Mouse (Mus musculus) kidney, embryonic 15.5 days (tissue): ENCODE measurements around the gene Gm12184. TPM values are rescaled to one million over a fixed set of nuclear protein-coding genes. Genes with fewer than 3 reads are reported as not detected.

Source experiments
- ATAC-seq: fragments of 200-750 bp; cut with Nextera tagmentation; replicated peaks from 2 replicates; pipeline ENCODE4 v1.8.0; 2017; ENCODE audit warnings: moderate TSS enrichment; ENCODE audit not compliant: low FRiP score
- H3K27ac ChIP-seq: fragments of 300-500 bp; sonication (generic); 2 replicates; pipeline ENCODE4 v1.5.1; 2015; ENCODE audit warnings: mild to moderate bottlenecking, inconsistent platforms
- H3K27me3 ChIP-seq: fragments of 300-500 bp; sonication (generic); 2 replicates; pipeline ENCODE4 v1.6.1; 2015; ENCODE audit warnings: inconsistent platforms
- H3K36me3 ChIP-seq: fragments of 300-500 bp; sonication (generic); 2 replicates; pipeline ENCODE4 v1.6.1; 2015; ENCODE audit warnings: inconsistent platforms
- H3K4me1 ChIP-seq: fragments of 300-500 bp; sonication (generic); 2 replicates; pipeline ENCODE4 v1.6.1; 2015; ENCODE audit warnings: inconsistent platforms
- H3K4me2 ChIP-seq: fragments of 300-500 bp; sonication (generic); 2 replicates; pipeline ENCODE4 v1.6.1; 2015; ENCODE audit warnings: moderate library complexity, mild to moderate bottlenecking, inconsistent platforms
- H3K4me3 ChIP-seq: fragments of 300-500 bp; sonication (generic); replicated peaks from 2 replicates; pipeline ENCODE4 v1.5.1; 2015; ENCODE audit warnings: mild to moderate bottlenecking, inconsistent platforms
- H3K9ac ChIP-seq: fragments of 300-500 bp; sonication (generic); 2 replicates; pipeline ENCODE4 v1.6.1; 2015; ENCODE audit warnings: mild to moderate bottlenecking, inconsistent platforms
- H3K9me3 ChIP-seq: fragments of 300-500 bp; sonication (generic); replicated peaks from 2 replicates; pipeline ENCODE4 v1.6.1; 2016; ENCODE audit warnings: inconsistent platforms
- WGBS: fragments of 180-500 bp; shearing (Covaris S2); methylation state at CpG from one replicate; pipeline ENCODE4 v1.1.7; 2015; ENCODE audit warnings: mixed read lengths; 5-methylcytosine and 5-hydroxymethylcytosine counted together
- polyA plus RNA-seq: library from polyadenylated mRNA; unstranded; fragments of >200 nt; fragmentation: Nextera tagmentation; extraction: Ambion mirVana; gene quantifications from 2 replicates; pipeline ENCODE4 v1.2.1, GENCODE M21; 2015

The Gm12184 gene
- polyA plus RNA-seq, 1 experiment from 2014 or later: 1.6 TPM

GRCm38 (mm10) chr11:48790946-48791345 lies 35.5 kb downstream of the Gm12184 start:
- peak overlapping the region; percentile 58 for H3K4me2 ChIP-seq
- WGBS: 30% methylated on average over 8 of the region's 8 CpGs

GRCm38 (mm10) chr11:48789973-48790823 lies 36.3 kb downstream of the Gm12184 start:
- Histone ChIP-seq H3K36me3 (no peaks in the 10 kb centered on the region), H3K4me3 (peak overlapping the region; percentile 33), H3K27ac (peak overlapping the region; percentile 57; the same call in 1 of the 2 replicates), H3K27me3 (no peaks in the 10 kb centered on the region), H3K9ac (no peak overlapping the region), H3K4me1 (peaks cover 19% of the 10 kb centered on the region), H3K4me2 (peak overlapping the region; percentile 58), H3K9me3 (no peaks in the 10 kb centered on the region)
- 13% methylated on average over 20 of the region's 20 CpGs for WGBS
- no peak; the same call in 1 of the 2 replicates for ATAC-seq

More at GRCm38 (mm10) chr11:48790946-48791345, 35.5 kb downstream of the Gm12184 start:
- no peaks in the 10 kb centered on the region for H3K27me3 ChIP-seq
- peak overlapping the region; percentile 32; the same call in 1 of the 2 replicates for H3K27ac ChIP-seq
- no peaks in the 10 kb centered on the region for H3K9me3 ChIP-seq
- peaks cover 19% of the 10 kb centered on the region for H3K4me1 ChIP-seq
- no peak overlapping the region for H3K9ac ChIP-seq
- peak overlapping the region; percentile 33; the same call in 1 of the 2 replicates for H3K4me3 ChIP-seq
- ATAC-seq: peak; percentile 50
- H3K36me3 ChIP-seq: no peaks in the 10 kb centered on the region

- H3K36me3 ChIP-seq: no peaks in the 10 kb centered on the region
- 87% methylated on average over 5 of the region's 5 CpGs for WGBS
- no peak overlapping the region for H3K27ac ChIP-seq
- H3K4me2 ChIP-seq: no peak overlapping the region
- H3K27me3 ChIP-seq: no peaks in the 10 kb centered on the region
- no peak for ATAC-seq
- peaks cover 19% of the 10 kb centered on the region for H3K4me1 ChIP-seq
- H3K4me3 ChIP-seq: no peak overlapping the region
- H3K9ac ChIP-seq: no peak overlapping the region
- H3K9me3 ChIP-seq: no peaks in the 10 kb centered on the region
These were observed 37.2 kb downstream of the Gm12184 start for GRCm38 (mm10) chr11:48789215-48789614.

- no peaks in the 10 kb centered on the region for H3K27me3 ChIP-seq
- peak overlapping the region; percentile 45 for H3K4me3 ChIP-seq
- 0 out of 2 replicates have a peak overlapping the region, but pooled peaks have one; percentile 22 for H3K27ac ChIP-seq
- no peaks in the 10 kb centered on the region for H3K9me3 ChIP-seq
- H3K4me2 ChIP-seq: peak overlapping the region; percentile 64
- ATAC-seq: peak; percentile 63
- H3K9ac ChIP-seq: peak overlapping the region; percentile 42; the same call in 1 of the 2 replicates
- WGBS: 11% methylated on average over 16 of the region's 16 CpGs
- no peaks in the 10 kb centered on the region for H3K36me3 ChIP-seq
- H3K4me1 ChIP-seq: peaks cover 19% of the 10 kb centered on the region
These were observed 38.0 kb downstream of the Gm12184 start for GRCm38 (mm10) chr11:48788311-48789089.

- Histone ChIP-seq H3K4me3 (peak overlapping the region; percentile 45), H3K4me2 (peak overlapping the region; percentile 64), H3K9ac (0 out of 2 replicates have a peak overlapping the region, but pooled peaks have one; percentile 42), H3K9me3 (no peaks in the 10 kb centered on the region), H3K4me1 (peaks cover 19% of the 10 kb centered on the region), H3K27me3 (no peaks in the 10 kb centered on the region), H3K36me3 (no peaks in the 10 kb centered on the region), H3K27ac (no peak overlapping the region)
- 45% methylated on average over 10 of the region's 10 CpGs for WGBS
- ATAC-seq: peak; percentile 59
These were observed 38.8 kb downstream of the Gm12184 start for GRCm38 (mm10) chr11:48787455-48788211.

- Histone ChIP-seq H3K4me1 (no peaks in the 10 kb centered on the region), H3K27ac (no peak overlapping the region), H3K9ac (no peak overlapping the region), H3K36me3 (no peaks in the 10 kb centered on the region), H3K9me3 (no peaks in the 10 kb centered on the region), H3K4me3 (no peak overlapping the region), H3K27me3 (no peaks in the 10 kb centered on the region), H3K4me2 (no peak overlapping the region)
- WGBS: 84% methylated on average over 4 of the region's 4 CpGs
- ATAC-seq: no peak
These were observed 44.2 kb downstream of the Gm12184 start for GRCm38 (mm10) chr11:48782243-48782642.

GRCm38 (mm10) chr11:48779450-48779849 lies 47.0 kb downstream of the Gm12184 start:
- H3K4me1 ChIP-seq: no peaks in the 10 kb centered on the region
- H3K4me3 ChIP-seq: no peak overlapping the region
- no peaks in the 10 kb centered on the region for H3K27me3 ChIP-seq
- H3K9me3 ChIP-seq: no peaks in the 10 kb centered on the region
- no peak overlapping the region for H3K9ac ChIP-seq
- no peak overlapping the region for H3K4me2 ChIP-seq
- WGBS: 33% methylated on average over 7 of the region's 7 CpGs
- H3K36me3 ChIP-seq: no peaks in the 10 kb centered on the region
- ATAC-seq: no peak
- no peak overlapping the region for H3K27ac ChIP-seq

GRCm38 (mm10) chr11:48777303-48777702 lies 49.2 kb downstream of the Gm12184 start:
- 85% methylated on average over 9 of the region's 9 CpGs for WGBS

GRCm38 (mm10) chr11:48776664-48777063 lies 49.8 kb downstream of the Gm12184 start:
- H3K36me3 ChIP-seq: no peaks in the 10 kb centered on the region
- no peaks in the 10 kb centered on the region for H3K27me3 ChIP-seq
- no peak overlapping the region for H3K27ac ChIP-seq
- no peak overlapping the region for H3K4me3 ChIP-seq
- H3K4me1 ChIP-seq: no peaks in the 10 kb centered on the region
- H3K9me3 ChIP-seq: no peaks in the 10 kb centered on the region
- 52% methylated on average over 9 of the region's 9 CpGs for WGBS
- ATAC-seq: 0 out of 2 replicates have a peak, but pooled peaks have one; percentile 17
- H3K4me2 ChIP-seq: no peak overlapping the region
- no peak overlapping the region for H3K9ac ChIP-seq

More at GRCm38 (mm10) chr11:48777303-48777702, 49.2 kb downstream of the Gm12184 start:
- H3K4me2 ChIP-seq: no peak overlapping the region
- H3K4me1 ChIP-seq: no peaks in the 10 kb centered on the region
- no peaks in the 10 kb centered on the region for H3K27me3 ChIP-seq
- no peak for ATAC-seq
- H3K9me3 ChIP-seq: no peaks in the 10 kb centered on the region
- H3K4me3 ChIP-seq: no peak overlapping the region
- H3K36me3 ChIP-seq: no peaks in the 10 kb centered on the region
- no peak overlapping the region for H3K9ac ChIP-seq
- no peak overlapping the region for H3K27ac ChIP-seq

GRCm38 (mm10) chr11:48775483-48775882 lies 51.0 kb downstream of the Gm12184 start:
- Histone ChIP-seq H3K36me3 (no peaks in the 10 kb centered on the region), H3K27ac (no peak overlapping the region), H3K4me3 (no peak overlapping the region), H3K9me3 (no peaks in the 10 kb centered on the region), H3K4me2 (peak overlapping the region; percentile 28; the same call in 1 of the 2 replicates), H3K27me3 (no peaks in the 10 kb centered on the region), H3K4me1 (no peaks in the 10 kb centered on the region), H3K9ac (no peak overlapping the region)
- 4% methylated on average over 7 of the region's 7 CpGs for WGBS
- no peak for ATAC-seq
